Mouse (Mus musculus) urinary bladder, postnatal 25 days (tissue): ENCODE measurements at regions not wholly inside any gene's neighbourhood (a gene's known extent, or its start where the extent isn't known, plus 50 kb on each side); places are given as distances from the start of the nearest gene placed in this dataset.

Experiments used
- DNase-seq: peaks from one replicate; pipeline ENCODE4 v3.0.0; 2022; ENCODE audit warnings: low spot score

DNA sequence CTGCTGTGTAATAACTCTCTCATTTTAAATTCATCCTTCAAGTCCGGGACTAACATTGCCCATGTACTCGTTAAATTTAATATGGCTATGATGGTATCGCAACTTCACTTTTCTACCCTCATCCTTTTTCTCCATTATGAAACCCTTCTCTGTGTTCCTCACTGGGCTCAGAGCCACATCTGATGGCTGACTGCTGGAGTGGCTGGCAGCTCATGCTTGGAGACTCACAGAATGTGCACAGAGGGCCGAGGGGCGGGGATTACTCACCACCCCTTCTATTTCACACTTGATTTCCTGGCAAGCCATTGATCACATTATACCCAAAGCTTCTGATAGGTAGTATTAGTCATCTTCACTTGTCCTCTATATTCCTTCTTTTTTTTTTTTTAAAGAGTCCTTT is 81.1 kb upstream of the Vwde start:
- no peak for DNase-seq

DNA sequence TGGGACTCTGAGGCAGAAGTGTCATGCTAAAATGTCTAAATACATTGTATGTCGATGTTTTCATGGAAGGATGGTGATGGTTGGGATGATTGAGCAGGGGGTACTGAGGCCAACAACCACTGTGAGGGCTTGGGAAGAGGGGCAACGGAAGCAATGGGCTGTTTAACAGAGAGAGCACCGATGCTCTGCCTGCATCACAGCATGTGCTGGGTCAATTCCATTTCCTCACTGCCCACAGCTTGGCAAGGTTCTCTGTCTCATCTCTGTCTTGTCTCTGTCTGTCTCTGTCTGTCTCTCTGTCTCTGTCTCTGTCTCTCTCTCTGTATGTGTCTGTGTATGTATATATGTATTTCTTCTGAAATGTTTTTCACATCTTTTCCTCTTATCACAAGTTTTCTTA is 73.4 kb upstream of the Vwde start:
- DNase-seq, result no peak

DNA sequence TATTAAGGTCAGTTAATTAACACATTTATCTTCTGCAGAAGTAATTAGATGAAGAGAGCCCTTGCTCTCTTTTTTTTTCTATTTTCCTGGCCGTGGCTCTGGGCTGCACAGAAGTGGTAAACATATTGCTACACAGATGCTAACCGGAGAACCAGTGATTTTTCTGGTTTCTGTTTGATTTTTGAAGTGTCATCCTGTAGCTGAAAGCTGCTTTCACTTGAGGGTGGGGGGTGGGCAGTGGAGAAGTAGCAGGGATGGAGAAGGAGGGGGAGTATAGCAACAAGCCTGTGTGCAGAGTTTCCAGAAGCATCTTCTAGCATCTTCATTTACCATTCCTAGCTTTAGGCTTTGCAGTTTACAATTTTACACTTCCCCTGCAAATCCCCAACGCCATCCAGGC is 72.3 kb upstream of the Vwde start:
- no peak for DNase-seq

DNA sequence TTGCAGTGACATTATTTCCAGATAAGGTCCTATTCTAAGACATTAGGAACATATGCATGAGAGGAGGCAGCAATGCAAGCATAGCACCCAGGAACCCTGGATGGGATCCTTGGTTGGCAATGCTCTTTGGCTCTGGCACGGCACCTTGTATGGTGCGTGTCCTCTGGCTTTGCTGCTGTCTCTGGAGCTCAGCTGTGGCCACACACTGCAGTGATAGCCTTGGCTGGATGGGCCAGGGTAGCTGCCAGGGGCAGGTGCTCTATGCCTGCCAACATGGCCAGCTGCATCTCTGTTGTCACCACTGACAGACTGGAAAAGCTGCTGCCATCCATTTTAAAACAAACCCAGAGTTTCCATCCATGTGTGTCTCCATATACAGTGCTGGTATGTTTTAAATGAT is 71.3 kb upstream of the Vwde start:
- DNase-seq, result no peak

DNA sequence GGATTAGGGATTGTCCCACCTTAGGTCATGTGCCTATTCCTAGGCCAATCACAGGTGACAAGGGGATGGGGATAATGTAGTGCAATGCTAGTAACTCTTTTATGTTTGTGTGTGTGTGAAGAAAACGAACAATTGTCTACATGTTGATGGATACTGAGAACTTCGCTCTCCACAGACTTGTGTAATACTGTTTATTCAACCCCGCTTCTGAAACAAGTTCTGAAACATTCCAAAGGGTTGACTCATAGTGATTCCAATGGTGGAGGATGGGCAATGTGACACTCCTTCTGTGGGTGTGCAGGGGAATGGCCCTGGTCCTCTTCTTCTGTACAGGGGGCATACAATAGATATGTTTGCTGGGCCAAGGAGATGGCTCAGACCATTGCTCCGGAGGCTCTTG is 69.6 kb upstream of the Vwde start:
- no peak for DNase-seq

DNA sequence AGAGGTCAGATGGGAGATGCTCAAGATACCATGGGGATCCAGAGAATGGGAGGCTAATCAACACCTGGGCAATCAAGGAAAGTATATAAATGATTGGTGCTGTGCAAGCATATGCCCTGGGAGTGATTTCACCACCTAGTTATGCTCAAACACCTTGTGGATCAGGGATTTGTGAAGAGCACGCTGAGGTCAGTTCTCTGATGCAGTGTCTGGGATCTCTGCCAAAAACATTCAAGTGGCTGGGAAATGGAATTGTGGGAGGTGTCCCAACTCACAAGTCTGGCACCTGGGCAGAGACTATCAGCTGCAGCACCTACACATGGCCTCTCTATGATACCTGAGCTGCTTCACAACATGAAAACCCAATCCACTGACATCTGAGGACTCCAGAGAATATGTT is 63.7 kb upstream of the Vwde start:
- DNase-seq, result no peak

DNA sequence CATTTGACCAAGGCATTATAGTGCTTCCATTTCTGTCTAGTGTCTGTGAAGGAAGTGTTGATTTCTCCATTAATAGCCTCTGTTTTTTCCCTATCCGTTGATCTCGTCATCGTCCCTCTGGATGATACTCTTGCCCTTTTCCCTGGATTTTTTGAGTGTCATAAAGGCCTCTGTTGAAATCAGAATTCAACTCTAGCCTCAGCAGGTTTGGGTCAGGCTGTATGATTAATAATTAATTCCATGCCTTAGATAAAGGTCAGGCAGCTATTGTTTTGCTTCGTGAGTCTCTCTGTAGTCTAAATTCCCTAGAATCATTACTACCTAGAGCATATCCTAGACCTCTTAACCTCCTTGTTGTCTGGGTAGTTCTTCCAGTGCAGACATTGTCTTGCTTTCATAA is 63.0 kb upstream of the Vwde start:
- no peak for DNase-seq

DNA sequence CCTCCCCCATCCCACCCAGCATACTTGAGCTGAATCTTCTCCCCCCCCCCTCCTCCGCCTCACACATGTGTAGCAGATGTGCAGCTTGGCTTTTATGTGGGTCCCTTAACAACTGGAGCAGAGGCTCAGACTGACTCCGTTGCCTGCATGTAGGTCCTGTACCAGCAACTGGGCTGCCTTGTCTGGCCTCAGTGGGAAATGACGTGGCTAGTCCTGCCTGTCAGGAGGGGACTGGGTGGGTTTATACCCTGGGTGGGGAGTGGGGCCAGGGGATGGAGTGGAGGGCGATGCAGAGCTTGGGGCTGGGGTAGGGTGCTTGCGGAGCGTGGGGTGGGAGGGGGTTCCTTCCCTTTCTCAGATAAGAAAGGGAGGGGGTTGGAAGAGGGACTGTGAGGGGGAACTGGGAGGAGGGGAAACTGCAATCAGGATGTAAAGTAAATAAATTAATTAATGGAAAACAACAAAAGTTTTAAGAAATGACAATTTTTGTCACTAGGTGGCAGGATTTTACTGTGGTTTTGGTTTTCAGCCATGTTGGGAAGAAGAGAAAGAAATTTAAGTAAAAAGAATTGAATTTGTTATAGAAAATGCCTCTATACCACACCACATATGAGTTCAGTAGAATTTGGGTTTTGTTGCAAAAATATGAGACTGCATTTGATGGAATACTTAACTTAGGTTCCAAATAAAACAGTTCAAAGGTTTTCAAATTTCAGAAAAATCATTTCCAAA is 61.9 kb upstream of the Vwde start:
- no peak for DNase-seq

DNA sequence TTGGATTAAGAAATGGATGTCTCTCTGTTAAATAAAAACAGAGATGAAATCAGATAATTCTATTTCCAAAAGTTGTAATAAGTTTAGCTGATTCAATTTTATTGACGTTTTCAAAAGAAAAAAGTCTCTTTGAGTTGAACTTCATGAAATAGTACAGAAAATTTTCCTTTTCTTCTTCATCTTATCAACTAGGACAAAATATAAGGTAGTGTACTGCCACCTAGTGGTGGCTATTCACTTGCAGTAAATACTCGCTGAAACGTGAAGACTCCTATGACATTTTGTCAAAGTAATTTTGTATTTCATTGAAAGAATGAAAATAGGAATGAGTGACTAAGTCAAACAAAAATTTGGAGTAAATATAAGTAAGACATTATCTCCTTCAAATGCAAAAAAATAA is 56.1 kb upstream of the Vwde start:
- peak; percentile 19 for DNase-seq
